Mouse (Mus musculus) G1E (cell line): ENCODE results near the gene Rapgef6.

ENCODE experiments used
- CTCF ChIP-seq: IDR thresholded peaks from 2 replicates; pipeline ENCODE4 v1.5.1; 2012; ENCODE audit warnings: low read depth, low read length, inconsistent platforms, mixed read lengths
- GATA1 ChIP-seq: IDR thresholded peaks from 2 replicates; pipeline ENCODE4 v1.6.1; 2012; ENCODE audit warnings: borderline replicate concordance, low read length, inconsistent platforms, mixed read lengths
- GATA2 ChIP-seq: IDR thresholded peaks from 2 replicates; pipeline ENCODE4 v1.6.1; 2012; ENCODE audit warnings: low read depth, low read length, inconsistent platforms, borderline replicate concordance
- POLR2AphosphoS5 ChIP-seq: IDR thresholded peaks from 2 replicates; pipeline ENCODE4 v1.6.1; 2012; ENCODE audit warnings: low read depth, low read length, inconsistent platforms; ENCODE audit not compliant: insufficient replicate concordance
- TAL1 ChIP-seq: conservative IDR thresholded peaks from 2 replicates; pipeline ENCODE4 v1.6.1; 2012; ENCODE audit warnings: low read depth, low read length, inconsistent platforms, mixed read lengths

DNA sequence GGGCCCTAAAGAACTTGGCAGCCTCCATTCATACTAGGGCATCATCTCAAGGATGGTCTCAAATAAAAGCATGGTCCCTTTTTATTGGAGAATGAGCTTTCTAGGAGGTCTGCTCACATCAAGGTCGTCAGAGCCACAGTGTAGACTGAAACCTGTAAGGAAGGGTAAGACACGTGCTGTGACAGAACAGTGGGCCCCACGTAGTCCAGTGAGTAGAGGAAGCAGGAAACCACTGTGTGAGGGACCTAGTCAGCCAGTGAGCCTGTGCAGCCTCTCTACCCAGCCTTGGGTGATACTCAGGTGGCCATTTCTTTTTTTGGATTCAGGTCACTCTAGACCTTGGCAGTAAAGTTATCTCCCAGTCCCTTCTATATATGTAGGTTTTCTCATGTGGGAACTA is 177.3 kb downstream of the Rapgef6 start:
- no peak for TF ChIP-seq POLR2AphosphoS5
- TF ChIP-seq GATA1: no peak
- TF ChIP-seq CTCF: no peak
- no peak for TF ChIP-seq TAL1
- TF ChIP-seq GATA2: no peak
